Mouse (Mus musculus) layer of hippocampus, postnatal 10 days (tissue): ENCODE measurements around the gene Fmo3. TPM values are rescaled to one million over a fixed set of nuclear protein-coding genes. Genes with fewer than 3 reads are reported as not detected.

Experiments used
- DNase-seq, 2 experiments: peaks; one replicate each; pipeline ENCODE4 v3.0.0; 2021; ENCODE audit warnings: low spot score in 2 of 2
- total RNA-seq, 2 experiments: library from RNA; stranded (reverse); gene quantifications; 2 replicates each; pipeline ENCODE4 v1.2.3; 2021

Gene Fmo3
- total RNA-seq, 2 experiments from 2014 or later, result not detected

GRCm38 (mm10) chr1:162931310-162931875, 52.9 kb downstream of the Fmo3 start:
- no peak for DNase-seq

- DNase-seq, result no peak
These were observed 53.7 kb downstream of the Fmo3 start for GRCm38 (mm10) chr1:162930631-162931030.

- DNase-seq, result no peak
These were observed 55.2 kb downstream of the Fmo3 start for GRCm38 (mm10) chr1:162929146-162929545.

- DNase-seq, result no peak
These were observed 59.2 kb downstream of the Fmo3 start for GRCm38 (mm10) chr1:162925121-162925520.

GRCm38 (mm10) chr1:162916661-162917060, 67.7 kb downstream of the Fmo3 start:
- DNase-seq, result no peak

GRCm38 (mm10) chr1:162914932-162915556, 69.3 kb downstream of the Fmo3 start:
- no peak for DNase-seq

GRCm38 (mm10) chr1:162912085-162912484, 72.2 kb downstream of the Fmo3 start:
- no peak for DNase-seq

Other genes starting within 250 kb of the Fmo3 start
- 100 to 1,000 TPM; 172 to 179 TPM for gene Prrc2c, start 244.0 kb downstream of the Fmo3 start, total RNA-seq
- gene Fmo4, start 170.6 kb downstream of the Fmo3 start, total RNA-seq, result under 1 TPM in 1 of 2 experiments, not detected in 1; 0.23 TPM
- gene Fmo1, start 117.9 kb downstream of the Fmo3 start, total RNA-seq, result 10 to 100 TPM; 25.9 to 28.7 TPM
- gene Fmo2, start 85.8 kb downstream of the Fmo3 start, total RNA-seq, result under 1 TPM; 0.54 to 0.57 TPM
- not detected for gene Fmo6, start 47.0 kb downstream of the Fmo3 start, total RNA-seq
- not detected for gene Mroh9, start 101.1 kb upstream of the Fmo3 start, total RNA-seq